Mouse (Mus musculus) forebrain, embryonic 11.5 days (tissue): Measurements from ENCODE around the gene Rps17. TPM values are rescaled to one million over a fixed set of nuclear protein-coding genes. Genes with fewer than 3 reads are reported as not detected.

Experiments used
- ATAC-seq: fragments of 200-750 bp; cut with Nextera tagmentation; replicated peaks from 2 replicates; pipeline ENCODE4 v1.8.0; 2017; ENCODE audit warnings: moderate TSS enrichment; ENCODE audit not compliant: low FRiP score
- DNase-seq: peaks from one replicate; pipeline ENCODE4 v3.0.0-alpha.2; 2017; ENCODE audit warnings: low spot score
- H3K27ac ChIP-seq: fragments of 300-500 bp; sonication (generic); 2 replicates; pipeline ENCODE4 v1.5.1; 2014; ENCODE audit warnings: low read depth, low read length
- H3K27me3 ChIP-seq: fragments of 300-500 bp; sonication (generic); 2 replicates; pipeline ENCODE4 v1.6.1; 2014; ENCODE audit warnings: mild to moderate bottlenecking, low read length, mixed read lengths; ENCODE audit not compliant: control insufficient read depth, insufficient read depth
- H3K36me3 ChIP-seq: fragments of 300-500 bp; sonication (generic); 2 replicates; pipeline ENCODE4 v1.6.1; 2014; ENCODE audit warnings: mild to moderate bottlenecking, low read length, moderate library complexity, mixed read lengths; ENCODE audit not compliant: control insufficient read depth, insufficient read depth
- H3K4me1 ChIP-seq: fragments of 300-500 bp; sonication (generic); replicated peaks from 2 replicates; pipeline ENCODE4 v1.6.1; 2014; ENCODE audit warnings: low read length, mixed read lengths; ENCODE audit not compliant: control insufficient read depth, insufficient read depth
- H3K4me2 ChIP-seq: fragments of 300-500 bp; sonication (generic); 2 replicates; pipeline ENCODE4 v1.6.1; 2014; ENCODE audit warnings: low read depth, mild to moderate bottlenecking, low read length, moderate library complexity, mixed read lengths; ENCODE audit not compliant: severe bottlenecking
- H3K4me3 ChIP-seq: fragments of 300-500 bp; sonication (generic); 2 replicates; pipeline ENCODE4 v1.5.1; 2014; ENCODE audit warnings: low read depth, low read length
- H3K9ac ChIP-seq: fragments of 300-500 bp; sonication (generic); 2 replicates; pipeline ENCODE4 v1.6.1; 2014; ENCODE audit warnings: low read length
- H3K9me3 ChIP-seq: fragments of 300-500 bp; sonication (generic); 2 replicates; pipeline ENCODE4 v1.6.1; 2016; ENCODE audit warnings: low read length, mixed read lengths; ENCODE audit not compliant: control insufficient read depth
- WGBS: fragments of 180-500 bp; shearing (Covaris S2); extraction: QIAGEN DNeasy Blood & Tissue Kit; methylation state at CpG from one replicate; pipeline ENCODE4 v1.1.7; 2014; 5-methylcytosine and 5-hydroxymethylcytosine counted together
- polyA plus RNA-seq: library from polyadenylated mRNA; unstranded; fragments of >200 nt; fragmentation: Nextera tagmentation; extraction: Ambion mirVana; gene quantifications from 2 replicates; pipeline ENCODE4 v1.2.1, GENCODE M21; 2014

Gene Rps17
- polyA plus RNA-seq, 1 experiment from 2014 or later: 1,117 TPM

GRCm38 (mm10) chr7:81355746-81356145 is 10.7 kb upstream of the Rps17 start:
- 75% methylated on average over 7 of the region's 7 CpGs for WGBS
- Histone ChIP-seq H3K27me3 (no peaks in the 10 kb centered on the region), H3K27ac (no peak overlapping the region), H3K9ac (no peak overlapping the region), H3K4me2 (no peak overlapping the region), H3K36me3 (no peaks in the 10 kb centered on the region), H3K4me3 (no peak overlapping the region), H3K4me1 (no peaks in the 10 kb centered on the region), H3K9me3 (no peaks in the 10 kb centered on the region)
- ATAC-seq: no peak
- no peak for DNase-seq

- ATAC-seq (no peak), DNase-seq (no peak)
- Histone ChIP-seq H3K4me3 (no peak overlapping the region), H3K27me3 (no peaks in the 10 kb centered on the region), H3K4me1 (no peaks in the 10 kb centered on the region), H3K9me3 (no peaks in the 10 kb centered on the region), H3K4me2 (no peak overlapping the region), H3K27ac (no peak overlapping the region), H3K9ac (no peak overlapping the region), H3K36me3 (no peaks in the 10 kb centered on the region)
- 81% methylated on average over 4 of the region's 4 CpGs for WGBS
These were observed 6.8 kb upstream of the Rps17 start for GRCm38 (mm10) chr7:81351826-81352225.

GRCm38 (mm10) chr7:81348206-81348605 is 3.2 kb upstream of the Rps17 start:
- H3K4me3 ChIP-seq: no peak overlapping the region
- no peaks in the 10 kb centered on the region; the same call in 1 of the 2 replicates for H3K36me3 ChIP-seq
- peaks cover 8% of the 10 kb centered on the region for H3K4me1 ChIP-seq
- H3K9me3 ChIP-seq: no peaks in the 10 kb centered on the region
- no peaks in the 10 kb centered on the region for H3K27me3 ChIP-seq
- WGBS: 49% methylated on average over 7 of the region's 7 CpGs
- no peak for DNase-seq
- no peak for ATAC-seq
- no peak overlapping the region for H3K27ac ChIP-seq
- H3K9ac ChIP-seq: no peak overlapping the region
- no peak overlapping the region for H3K4me2 ChIP-seq

DNA sequence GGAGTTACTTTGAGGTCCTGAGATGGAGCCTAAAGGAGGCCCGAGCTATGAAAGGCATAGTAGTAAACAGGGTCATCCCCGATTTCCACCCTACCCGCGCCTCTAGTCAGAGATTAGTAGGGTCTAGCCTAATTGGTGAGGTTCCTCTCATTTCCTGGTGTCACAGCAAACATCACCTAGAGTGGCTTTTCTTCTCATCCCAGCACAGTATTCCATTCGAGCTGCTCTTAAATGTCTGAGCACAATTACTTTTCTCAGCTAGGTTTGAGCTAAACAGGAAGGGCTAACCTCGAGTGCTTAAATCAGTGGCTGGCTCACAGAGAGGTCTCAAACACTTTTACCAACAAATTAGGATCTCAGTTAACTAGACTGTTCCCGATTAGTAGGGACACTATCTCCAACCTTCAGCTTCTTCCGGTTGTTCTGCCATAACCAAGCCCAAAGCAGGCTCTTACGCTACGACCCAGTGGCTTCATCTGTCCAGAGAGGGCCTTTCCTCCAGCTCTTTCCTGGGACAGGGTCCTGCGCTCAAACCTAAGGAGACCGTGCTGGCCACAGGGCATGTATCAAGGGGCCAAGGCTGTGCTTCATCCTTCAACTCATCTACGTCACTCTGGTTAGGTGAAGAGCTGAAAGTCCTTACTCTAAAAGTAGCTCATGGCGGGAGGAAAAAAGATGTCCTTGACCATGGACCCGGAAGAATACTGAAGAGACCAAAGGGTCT is 555 bp upstream of the Rps17 start:
- peaks cover 13% of the 10 kb centered on the region for H3K4me1 ChIP-seq
- H3K9ac ChIP-seq: peak overlapping the region; percentile 60
- ATAC-seq: no peak
- no peak for DNase-seq
- peak overlapping the region; percentile 99 for H3K4me3 ChIP-seq
- no peaks in the 10 kb centered on the region for H3K27me3 ChIP-seq
- H3K27ac ChIP-seq: no peak overlapping the region
- H3K9me3 ChIP-seq: no peaks in the 10 kb centered on the region
- peaks cover 13% of the 10 kb centered on the region; the same call in 1 of the 2 replicates for H3K36me3 ChIP-seq
- 62% methylated on average over 15 of the region's 15 CpGs for WGBS
- peak overlapping the region; percentile 54 for H3K4me2 ChIP-seq

DNA sequence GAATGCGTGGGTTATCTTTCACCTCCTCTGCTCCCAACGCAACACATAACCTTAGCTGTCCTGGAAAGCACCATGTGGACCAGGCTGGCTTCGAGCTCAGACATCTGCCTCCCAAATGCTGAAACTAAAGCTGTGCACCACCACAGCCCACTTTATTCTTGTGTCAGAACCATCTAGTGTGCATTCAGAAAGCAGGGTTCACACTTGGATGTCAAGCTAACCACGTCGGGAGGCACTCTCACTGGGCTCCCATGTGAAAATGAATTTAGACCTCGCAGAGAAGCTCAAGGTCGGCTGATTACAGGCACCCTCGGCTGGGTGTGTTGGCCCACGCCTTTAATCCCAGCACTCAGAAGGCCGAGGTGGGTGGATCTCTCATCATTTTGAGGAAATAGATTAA is 1.2 kb downstream of the Rps17 start:
- DNase-seq (peak; percentile 51), ATAC-seq (no peak)
- Histone ChIP-seq H3K27me3 (no peaks in the 10 kb centered on the region), H3K9ac (peak overlapping the region; percentile 98), H3K27ac (no peak overlapping the region), H3K4me1 (peaks cover 13% of the 10 kb centered on the region), H3K4me2 (peak overlapping the region; percentile 92), H3K9me3 (no peaks in the 10 kb centered on the region), H3K36me3 (peaks cover 13% of the 10 kb centered on the region; the same call in 1 of the 2 replicates), H3K4me3 (peak overlapping the region; percentile 99)
- 23% methylated on average over 10 of the region's 10 CpGs for WGBS

GRCm38 (mm10) chr7:81343316-81343715 is 1.7 kb downstream of the Rps17 start:
- ATAC-seq (no peak), DNase-seq (no peak)
- peak overlapping the region; percentile 92 for H3K4me2 ChIP-seq
- peaks cover 13% of the 10 kb centered on the region for H3K4me1 ChIP-seq
- no peaks in the 10 kb centered on the region for H3K27me3 ChIP-seq
- WGBS: 53% methylated on average over 8 of the region's 8 CpGs
- peaks cover 13% of the 10 kb centered on the region; the same call in 1 of the 2 replicates for H3K36me3 ChIP-seq
- peak overlapping the region; percentile 98 for H3K9ac ChIP-seq
- no peaks in the 10 kb centered on the region for H3K9me3 ChIP-seq
- H3K27ac ChIP-seq: no peak overlapping the region
- H3K4me3 ChIP-seq: peak overlapping the region; percentile 99

- peaks cover 13% of the 10 kb centered on the region for H3K4me1 ChIP-seq
- no peaks in the 10 kb centered on the region for H3K9me3 ChIP-seq
- DNase-seq (no peak), ATAC-seq (no peak)
- H3K9ac ChIP-seq: peak overlapping the region; percentile 98; the same call in 1 of the 2 replicates
- 79% methylated on average over 8 of the region's 8 CpGs for WGBS
- H3K4me3 ChIP-seq: peak overlapping the region; percentile 99
- no peak overlapping the region for H3K27ac ChIP-seq
- H3K27me3 ChIP-seq: no peaks in the 10 kb centered on the region
- peaks cover 13% of the 10 kb centered on the region; the same call in 1 of the 2 replicates for H3K36me3 ChIP-seq
- peak overlapping the region; percentile 92 for H3K4me2 ChIP-seq
These were observed 2.5 kb downstream of the Rps17 start for GRCm38 (mm10) chr7:81342356-81343094.

- Histone ChIP-seq H3K9ac (no peak overlapping the region), H3K4me1 (peaks cover 13% of the 10 kb centered on the region), H3K27me3 (no peaks in the 10 kb centered on the region), H3K9me3 (no peaks in the 10 kb centered on the region), H3K4me3 (no peak overlapping the region), H3K4me2 (no peak overlapping the region), H3K36me3 (peaks cover 13% of the 10 kb centered on the region; the same call in 1 of the 2 replicates), H3K27ac (no peak overlapping the region)
- ATAC-seq: no peak
- 59% methylated on average over 3 of the region's 3 CpGs for WGBS
- peak; percentile 50 for DNase-seq
These were observed 3.5 kb downstream of the Rps17 start for GRCm38 (mm10) chr7:81341563-81341962.
